Mouse (Mus musculus): Measurements from ENCODE around the gene Grik1.

DNA sequence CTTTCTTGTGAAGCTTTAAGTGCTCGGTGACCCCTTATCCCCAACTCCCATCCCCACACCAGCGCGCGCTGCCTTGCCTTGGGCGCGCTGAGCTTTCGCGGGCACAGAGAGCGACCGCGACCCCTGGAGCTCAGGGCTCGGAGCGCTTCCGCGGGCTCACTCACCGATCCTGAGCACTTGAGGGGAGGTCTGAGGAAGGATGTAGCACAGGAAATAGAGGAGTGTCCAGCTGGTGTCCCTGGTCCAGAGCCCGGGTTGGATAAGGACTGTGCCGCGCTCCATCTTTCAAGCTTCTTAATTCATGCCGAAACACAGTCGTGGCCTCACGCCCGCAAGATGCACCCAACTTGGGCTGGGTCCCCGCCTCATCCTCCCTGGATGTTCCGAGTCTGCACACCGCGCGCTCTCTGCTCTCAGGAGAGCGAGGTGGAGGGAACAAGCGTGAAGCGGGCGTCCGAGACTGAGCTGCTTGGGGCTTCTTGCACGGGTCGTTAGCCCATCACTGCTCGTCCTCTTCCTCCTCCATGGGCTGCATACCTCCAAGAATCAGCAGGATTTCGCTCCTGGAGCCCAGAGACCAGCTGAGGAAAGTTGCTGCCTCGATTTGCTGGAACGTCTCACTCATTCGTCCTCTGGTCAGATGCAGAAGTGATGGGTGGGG, 514 bp downstream of the Grik1 start:
- TF ChIP-seq CTCF (IDR thresholded peaks at IDR 0.05; ENCODE audit: extremely low read depth, insufficient read length, insufficient replicate concordance, low read depth, low read length) (no peak), POLR2A (IDR thresholded peaks at IDR 0.05; ENCODE audit: low read depth, low read length) (no peak)
